Mouse (Mus musculus): ENCODE data around the gene Psmb3.
"Not testable (repeated sequence)": the region's sequence is repeated elsewhere in the genome, so short reads cannot be mapped to it uniquely, and the experiment has no call there.

Psmb3 gene

GRCm38 (mm10) chr11:97695712-97696401, 7.3 kb upstream of the Psmb3 start:
- no peak for DNase-seq (ENCODE audit: low read depth)

- no peak for DNase-seq (ENCODE audit: low read depth)
Measured at GRCm38 (mm10) chr11:97696669-97697068, 6.5 kb upstream of the Psmb3 start.

- DNase-seq (ENCODE audit: low read depth): no peak
Measured at GRCm38 (mm10) chr11:97697199-97697890, 5.9 kb upstream of the Psmb3 start.

- no peak for DNase-seq (ENCODE audit: low read depth)
Measured at GRCm38 (mm10) chr11:97697891-97698529, 5.2 kb upstream of the Psmb3 start.

GRCm38 (mm10) chr11:97698741-97699611, 4.2 kb upstream of the Psmb3 start:
- DNase-seq (ENCODE audit: low read depth): no peak

GRCm38 (mm10) chr11:97699626-97700002, 3.6 kb upstream of the Psmb3 start:
- peak; percentile 63 for DNase-seq (ENCODE audit: low read depth)

- peak; percentile 65 for DNase-seq (ENCODE audit: low read depth)
Measured at GRCm38 (mm10) chr11:97700003-97700745, 3.0 kb upstream of the Psmb3 start, which contains the start of gene Pcgf2. Pcgf2 (minus strand) TSS chr11:97700497.

- DNase-seq (ENCODE audit: low read depth): no peak
Measured at GRCm38 (mm10) chr11:97700746-97701580, 2.2 kb upstream of the Psmb3 start.

GRCm38 (mm10) chr11:97701581-97702392, 1.4 kb upstream of the Psmb3 start:
- peak; percentile 48 for DNase-seq (ENCODE audit: low read depth)

GRCm38 (mm10) chr11:97702393-97702745, 830 bp upstream of the Psmb3 start:
- peak; percentile 95 for DNase-seq (ENCODE audit: low read depth)

GRCm38 (mm10) chr11:97710067-97710466, 6.9 kb downstream of the Psmb3 start:
- not testable (repeated sequence) for DNase-seq (ENCODE audit: low read depth)

GRCm38 (mm10) chr11:97711200-97711900, 8.2 kb downstream of the Psmb3 start:
- DNase-seq (ENCODE audit: low read depth): no peak

GRCm38 (mm10) chr11:97712286-97712685, 9.1 kb downstream of the Psmb3 start:
- no peak for DNase-seq (ENCODE audit: low read depth)

- DNase-seq (ENCODE audit: low read depth): no peak
Measured at GRCm38 (mm10) chr11:97713896-97714295, 10.7 kb downstream of the Psmb3 start.

- DNase-seq (ENCODE audit: low read depth): no peak
Measured at GRCm38 (mm10) chr11:97714356-97714755, 11.2 kb downstream of the Psmb3 start.

- no peak for DNase-seq (ENCODE audit: low read depth)
Measured at GRCm38 (mm10) chr11:97714784-97715760, 11.9 kb downstream of the Psmb3 start.

- DNase-seq (ENCODE audit: low read depth): no peak
Measured at GRCm38 (mm10) chr11:97716021-97716420, 12.8 kb downstream of the Psmb3 start.

Measured in naive thymus-derived CD4-positive, alpha-beta T cell, adult 2 months (primary cell).